Mouse (Mus musculus) megakaryocyte, embryonic 14.5 days (primary cell): ENCODE data around the gene Anapc15-ps.

ENCODE experiments used
- FLI1 ChIP-seq: IDR thresholded peaks from 2 replicates; pipeline ENCODE4 v1.6.1; 2012; ENCODE audit warnings: low read length, inconsistent platforms, mixed read lengths
- GATA1 ChIP-seq: IDR thresholded peaks from 3 replicates; pipeline ENCODE4 v1.6.1; 2012; ENCODE audit warnings: mixed read lengths, low read length, inconsistent platforms, borderline replicate concordance

DNA sequence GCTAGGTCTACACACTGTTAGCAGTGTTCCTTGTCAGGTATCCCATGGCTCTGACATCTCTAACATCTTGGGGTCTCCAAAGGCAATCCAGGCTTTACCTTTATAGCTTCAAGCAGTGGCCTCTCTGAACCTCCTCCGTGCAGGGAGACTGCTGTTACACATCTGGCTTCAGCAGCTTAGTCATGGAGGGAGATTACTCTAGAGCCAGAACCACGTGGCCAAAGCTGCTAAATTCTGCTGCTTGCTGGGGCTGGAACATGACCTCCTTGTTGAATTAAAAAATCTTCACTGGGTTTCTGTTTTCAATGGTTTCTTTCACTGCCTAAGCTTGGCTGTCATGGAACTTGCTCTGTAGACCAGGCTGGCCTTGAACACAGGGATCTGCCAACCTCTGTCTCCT, 44.9 kb downstream of the Anapc15-ps start:
- TF ChIP-seq GATA1 (no peak), FLI1 (no peak)
